Mouse (Mus musculus): ENCODE measurements around the gene Gm20661. TPM values are rescaled to one million over a fixed set of nuclear protein-coding genes. Genes with fewer than 3 reads are reported as not detected.

Gene Gm20661
- polyA plus RNA-seq, 1 experiment from 2014 or later = 0.69 TPM

- H3K27me3 ChIP-seq (ENCODE audit: control insufficient read depth, insufficient read depth, low read length) = no peaks in the 10 kb centered on the region
- H3K9me3 ChIP-seq (ENCODE audit: control insufficient read depth, low read length) = no peaks in the 10 kb centered on the region
- no peak overlapping the region for H3K27ac ChIP-seq (replicated peaks)
- no peak overlapping the region for H3K9ac ChIP-seq (ENCODE audit: low read length)
- 97% methylated on average over 3 of the region's 3 CpGs for WGBS
- DNase-seq (ENCODE audit: low spot score) (no peak), ATAC-seq (ENCODE audit: low FRiP score, low TSS enrichment) (no peak)
- H3K4me1 ChIP-seq (replicated peaks; ENCODE audit: control insufficient read depth, insufficient read depth) = no peaks in the 10 kb centered on the region
- no peak overlapping the region for H3K4me3 ChIP-seq (ENCODE audit: low read depth, low read length)
- TF ChIP-seq CTCF (IDR thresholded peaks at IDR 0.05; ENCODE audit: low read depth) = 0 out of 2 replicates have a peak, but pooled peaks have one; percentile 17
- TF ChIP-seq EP300 (optimal IDR thresholded peaks at IDR 0.05) = no peak
- no peak overlapping the region for H3K4me2 ChIP-seq (replicated peaks; ENCODE audit: low read depth)
- peaks cover 9% of the 10 kb centered on the region for H3K36me3 ChIP-seq (ENCODE audit: control insufficient read depth, insufficient read depth, low read length)
Observed at GRCm38 (mm10) chr9:108027867-108028266, 45.0 kb downstream of the Gm20661 start.

GRCm38 (mm10) chr9:108032126-108032525 lies 49.3 kb downstream of the Gm20661 start:
- 91% methylated on average over 5 of the region's 5 CpGs for WGBS
- H3K36me3 ChIP-seq (ENCODE audit: control insufficient read depth, insufficient read depth, low read length) = peaks cover 6% of the 10 kb centered on the region
- no peak for DNase-seq (ENCODE audit: low spot score)
- H3K9me3 ChIP-seq (ENCODE audit: control insufficient read depth, low read length) = no peaks in the 10 kb centered on the region
- H3K27ac ChIP-seq (replicated peaks) = no peak overlapping the region
- no peaks in the 10 kb centered on the region for H3K27me3 ChIP-seq (ENCODE audit: control insufficient read depth, insufficient read depth, low read length)
- no peak for ATAC-seq (ENCODE audit: low FRiP score, low TSS enrichment)
- H3K4me3 ChIP-seq (ENCODE audit: low read depth, low read length) = no peak overlapping the region
- H3K4me2 ChIP-seq (replicated peaks; ENCODE audit: low read depth) = no peak overlapping the region
- no peak overlapping the region for H3K9ac ChIP-seq (ENCODE audit: low read length)
- no peak for TF ChIP-seq EP300 (optimal IDR thresholded peaks at IDR 0.05)
- no peak for TF ChIP-seq CTCF (IDR thresholded peaks at IDR 0.05; ENCODE audit: low read depth)
- H3K4me1 ChIP-seq (replicated peaks; ENCODE audit: control insufficient read depth, insufficient read depth) = no peaks in the 10 kb centered on the region

GRCm38 (mm10) chr9:108035331-108036156 lies 52.7 kb downstream of the Gm20661 start:
- H3K4me2 ChIP-seq (replicated peaks; ENCODE audit: low read depth) = no peak overlapping the region
- H3K27me3 ChIP-seq (ENCODE audit: control insufficient read depth, insufficient read depth, low read length) = no peaks in the 10 kb centered on the region
- WGBS = 93% methylated on average over 2 of the region's 2 CpGs
- no peaks in the 10 kb centered on the region for H3K9me3 ChIP-seq (ENCODE audit: control insufficient read depth, low read length)
- peaks cover 6% of the 10 kb centered on the region for H3K36me3 ChIP-seq (ENCODE audit: control insufficient read depth, insufficient read depth, low read length)
- no peak overlapping the region for H3K4me3 ChIP-seq (ENCODE audit: low read depth, low read length)
- DNase-seq (ENCODE audit: low spot score) (peak; percentile 65), ATAC-seq (ENCODE audit: low FRiP score, low TSS enrichment) (peak; percentile 97)
- no peaks in the 10 kb centered on the region for H3K4me1 ChIP-seq (replicated peaks; ENCODE audit: control insufficient read depth, insufficient read depth)
- TF ChIP-seq CTCF (IDR thresholded peaks at IDR 0.05; ENCODE audit: low read depth) = peak; percentile 65
- TF ChIP-seq EP300 (optimal IDR thresholded peaks at IDR 0.05) = peak; percentile 39
- H3K9ac ChIP-seq (ENCODE audit: low read length) = no peak overlapping the region
- H3K27ac ChIP-seq (replicated peaks) = peak overlapping the region; percentile 61

Other genes with a start within 250 kb of the Gm20661 start
- 60.2 and 67.3 TPM in 2 replicates for gene Rbm5, start 212.1 kb upstream of the Gm20661 start, polyA plus RNA-seq (2015; fragmentation: Nextera tagmentation; extraction: Ambion mirVana)
- 25.3 and 25.6 TPM in 2 replicates for gene Rbm6, start 109.8 kb upstream of the Gm20661 start, polyA plus RNA-seq (2015; fragmentation: Nextera tagmentation; extraction: Ambion mirVana)
- gene Mon1a, start 94.9 kb upstream of the Gm20661 start, polyA plus RNA-seq (2015; fragmentation: Nextera tagmentation; extraction: Ambion mirVana) = 22.9 and 23.6 TPM in 2 replicates
- gene Mst1r, start 76.2 kb upstream of the Gm20661 start, polyA plus RNA-seq (2015; fragmentation: Nextera tagmentation; extraction: Ambion mirVana) = 10.4 and 10.6 TPM in 2 replicates
- gene Actl11, start 54.6 kb upstream of the Gm20661 start, polyA plus RNA-seq (2015; fragmentation: Nextera tagmentation; extraction: Ambion mirVana) = not detected in 2 replicates
- gene Camkv, start 47.4 kb upstream of the Gm20661 start, polyA plus RNA-seq (2015; fragmentation: Nextera tagmentation; extraction: Ambion mirVana) = 0.62 and 0.94 TPM in 2 replicates
- 4.8 and 5.7 TPM in 2 replicates for gene Traip, start 32.9 kb upstream of the Gm20661 start, polyA plus RNA-seq (2015; fragmentation: Nextera tagmentation; extraction: Ambion mirVana)
- 24.7 and 28.9 TPM in 2 replicates for gene Uba7, start 7.6 kb upstream of the Gm20661 start, polyA plus RNA-seq (2015; fragmentation: Nextera tagmentation; extraction: Ambion mirVana)
- gene Inka1, start 2.8 kb downstream of the Gm20661 start, polyA plus RNA-seq (2015; fragmentation: Nextera tagmentation; extraction: Ambion mirVana) = 25.9 and 27.6 TPM in 2 replicates
- 1.3 and 2.0 TPM in 2 replicates for gene Cdhr4, start 9.4 kb downstream of the Gm20661 start, polyA plus RNA-seq (2015; fragmentation: Nextera tagmentation; extraction: Ambion mirVana)
- 0.18 TPM in 1 of 2 replicates, not detected in the other for gene Gm20662, start 13.3 kb downstream of the Gm20661 start, polyA plus RNA-seq (2015; fragmentation: Nextera tagmentation; extraction: Ambion mirVana)
- gene Ip6k1, start 19.4 kb downstream of the Gm20661 start, polyA plus RNA-seq (2015; fragmentation: Nextera tagmentation; extraction: Ambion mirVana) = 24.0 and 26.3 TPM in 2 replicates
- 48.5 and 49.5 TPM in 2 replicates for gene Gmppb, start 66.2 kb downstream of the Gm20661 start, polyA plus RNA-seq (2015; fragmentation: Nextera tagmentation; extraction: Ambion mirVana)
- gene Amigo3, start 70.1 kb downstream of the Gm20661 start, polyA plus RNA-seq (2015; fragmentation: Nextera tagmentation; extraction: Ambion mirVana) = 2.8 and 2.9 TPM in 2 replicates
- gene Mst1, start 97.4 kb downstream of the Gm20661 start, polyA plus RNA-seq (2015; fragmentation: Nextera tagmentation; extraction: Ambion mirVana) = 4.4 and 4.8 TPM in 2 replicates
- 13.8 and 15.7 TPM in 2 replicates for gene Rnf123, start 100.3 kb downstream of the Gm20661 start, polyA plus RNA-seq (2015; fragmentation: Nextera tagmentation; extraction: Ambion mirVana)
- 35.4 and 38.4 TPM in 2 replicates for gene Apeh, start 111.5 kb downstream of the Gm20661 start, polyA plus RNA-seq (2015; fragmentation: Nextera tagmentation; extraction: Ambion mirVana)
- gene Bsn, start 207.3 kb downstream of the Gm20661 start, polyA plus RNA-seq (2015; fragmentation: Nextera tagmentation; extraction: Ambion mirVana) = 1.6 and 2.0 TPM in 2 replicates

All from stomach, postnatal 0 days (tissue).